Mouse (Mus musculus): ENCODE results near the gene Cp. TPM values are rescaled to one million over a fixed set of nuclear protein-coding genes. Genes with fewer than 3 reads are reported as not detected.
"Not testable (repeated sequence)": the region's sequence is repeated elsewhere in the genome, so short reads cannot be mapped to it uniquely, and the experiment has no call there.

Cp gene
- polyA plus RNA-seq (2015; fragmentation: Nextera tagmentation; extraction: Ambion mirVana) = 2.9 and 3.1 TPM in 2 replicates

GRCm38 (mm10) chr3:19956885-19957284 lies at the start of gene Cp:
Cp (plus strand) TSS chr3:19957054.
- no peak for DNase-seq (ENCODE audit: low spot score)

- DNase-seq (ENCODE audit: low spot score) = no peak
Observed at GRCm38 (mm10) chr3:19948552-19948951, 8.3 kb upstream of the Cp start.

GRCm38 (mm10) chr3:19949401-19949800 lies 7.5 kb upstream of the Cp start:
- DNase-seq (ENCODE audit: low spot score) = not testable (repeated sequence)

- DNase-seq (ENCODE audit: low spot score) = no peak
Observed at GRCm38 (mm10) chr3:19953425-19953824, 3.4 kb upstream of the Cp start.

- no peak for DNase-seq (ENCODE audit: low spot score)
Observed at GRCm38 (mm10) chr3:19953865-19954264, 3.0 kb upstream of the Cp start.

- no peak for DNase-seq (ENCODE audit: low spot score)
Observed at GRCm38 (mm10) chr3:19958031-19958430, 1.2 kb downstream of the Cp start.

GRCm38 (mm10) chr3:19958983-19959382 lies 2.1 kb downstream of the Cp start:
- DNase-seq (ENCODE audit: low spot score) = no peak

- DNase-seq (ENCODE audit: low spot score) = no peak
Observed at GRCm38 (mm10) chr3:19960570-19961114, 3.8 kb downstream of the Cp start.

GRCm38 (mm10) chr3:19961341-19961740 lies 4.5 kb downstream of the Cp start:
- no peak for DNase-seq (ENCODE audit: low spot score)

- no peak for DNase-seq (ENCODE audit: low spot score)
Observed at GRCm38 (mm10) chr3:19962769-19963513, 6.1 kb downstream of the Cp start.

- no peak for DNase-seq (ENCODE audit: low spot score)
Observed at GRCm38 (mm10) chr3:19964625-19965188, 7.9 kb downstream of the Cp start.

- DNase-seq (ENCODE audit: low spot score) = no peak
Observed at GRCm38 (mm10) chr3:19965239-19965638, 8.4 kb downstream of the Cp start.

- no peak for DNase-seq (ENCODE audit: low spot score)
Observed at GRCm38 (mm10) chr3:19966072-19966471, 9.2 kb downstream of the Cp start.

GRCm38 (mm10) chr3:19978474-19978873 lies 21.6 kb downstream of the Cp start:
- DNase-seq (ENCODE audit: low spot score) = no peak

GRCm38 (mm10) chr3:19981156-19981555 lies 24.3 kb downstream of the Cp start:
- no peak for DNase-seq (ENCODE audit: low spot score)

- no peak for DNase-seq (ENCODE audit: low spot score)
Observed at GRCm38 (mm10) chr3:19982846-19983245, 26.0 kb downstream of the Cp start.

- no peak for DNase-seq (ENCODE audit: low spot score)
Observed at GRCm38 (mm10) chr3:19986123-19986522, 29.3 kb downstream of the Cp start.

- no peak for DNase-seq (ENCODE audit: low spot score)
Observed at GRCm38 (mm10) chr3:19990031-19990430, 33.2 kb downstream of the Cp start.

- DNase-seq (ENCODE audit: low spot score) = no peak
Observed at GRCm38 (mm10) chr3:19992388-19992787, 35.5 kb downstream of the Cp start.

- no peak for DNase-seq (ENCODE audit: low spot score)
Observed at GRCm38 (mm10) chr3:19999551-19999950, 42.7 kb downstream of the Cp start.

- no peak for DNase-seq (ENCODE audit: low spot score)
Observed at GRCm38 (mm10) chr3:20000806-20001205, 44.0 kb downstream of the Cp start.

- no peak for DNase-seq (ENCODE audit: low spot score)
Observed at GRCm38 (mm10) chr3:20002786-20003185, 45.9 kb downstream of the Cp start.

- no peak for DNase-seq (ENCODE audit: low spot score)
Observed at GRCm38 (mm10) chr3:20004422-20004821, 47.6 kb downstream of the Cp start.
